Mouse (Mus musculus): ENCODE measurements around the gene Ttc23. TPM values are rescaled to one million over a fixed set of nuclear protein-coding genes. Genes with fewer than 3 reads are reported as not detected.
A peak's percentile ranks its signal among the peaks of the same experiment; 100 is the strongest.

Gene Ttc23
- polyA plus RNA-seq, 1 experiment from 2014 or later = 11.7 TPM

DNA sequence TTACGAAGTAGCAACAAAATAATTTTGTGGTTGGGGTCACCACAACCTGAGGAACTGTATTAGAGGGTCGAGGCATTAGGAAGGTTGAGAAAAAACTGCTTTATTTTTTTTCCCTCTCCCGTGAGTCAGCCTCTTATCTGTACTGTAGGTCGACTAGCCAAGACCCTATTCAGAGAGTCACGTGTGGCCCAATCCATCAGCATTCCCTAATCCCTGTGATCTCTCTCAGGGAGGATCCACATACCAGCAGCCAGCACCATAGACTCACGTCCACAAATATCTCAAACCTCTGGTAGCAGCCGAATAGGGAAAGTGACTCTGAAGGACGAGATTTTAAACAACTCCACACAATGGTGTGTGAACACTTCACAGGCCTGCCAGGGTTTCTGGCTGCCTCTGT lies 149.9 kb downstream of the Ttc23 start:
- Histone ChIP-seq H3K4me1 (replicated peaks) (no peaks in the 10 kb centered on the region), H3K9ac (no peak overlapping the region), H3K27me3 (0 out of 2 replicates have a peak, but pooled peaks cover 4% of the 10 kb centered on the region), H3K36me3 (no peaks in the 10 kb centered on the region), H3K9me3 (no peaks in the 10 kb centered on the region), H3K27ac (replicated peaks) (no peak overlapping the region), H3K4me3 (no peak overlapping the region), H3K4me2 (no peak overlapping the region)
- ATAC-seq (ENCODE audit: low read depth) = no peak
- 51% methylated on average over 8 of the region's 8 CpGs for WGBS

DNA sequence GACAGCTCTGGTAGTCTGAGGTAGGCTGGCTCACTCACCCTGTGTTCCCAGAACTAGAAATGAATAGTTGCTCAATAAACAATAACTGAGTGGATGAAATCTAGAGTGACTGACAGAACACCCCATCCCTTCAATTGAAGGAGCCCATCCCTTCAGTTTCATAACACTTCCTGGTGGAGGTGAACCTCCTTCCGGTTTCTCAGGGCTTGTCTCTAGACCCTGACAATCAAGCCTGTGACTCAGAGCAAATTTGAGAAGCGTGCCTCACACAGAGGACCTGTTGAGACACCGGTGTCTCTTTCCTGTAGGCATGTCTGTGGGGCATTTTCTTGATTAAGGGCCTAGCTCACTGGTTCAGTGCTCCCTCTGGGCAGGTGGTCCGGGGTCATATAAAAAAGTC lies 151.3 kb downstream of the Ttc23 start:
- Histone ChIP-seq H3K9me3 (no peaks in the 10 kb centered on the region), H3K4me1 (replicated peaks) (peaks cover 5% of the 10 kb centered on the region; the same call in 1 of the 2 replicates), H3K36me3 (no peaks in the 10 kb centered on the region), H3K27ac (replicated peaks) (no peak overlapping the region), H3K9ac (no peak overlapping the region), H3K27me3 (peaks cover 4% of the 10 kb centered on the region; the same call in 1 of the 2 replicates), H3K4me2 (no peak overlapping the region), H3K4me3 (no peak overlapping the region)
- no peak for ATAC-seq (ENCODE audit: low read depth)
- WGBS = 85% methylated on average over 4 of the region's 4 CpGs

DNA sequence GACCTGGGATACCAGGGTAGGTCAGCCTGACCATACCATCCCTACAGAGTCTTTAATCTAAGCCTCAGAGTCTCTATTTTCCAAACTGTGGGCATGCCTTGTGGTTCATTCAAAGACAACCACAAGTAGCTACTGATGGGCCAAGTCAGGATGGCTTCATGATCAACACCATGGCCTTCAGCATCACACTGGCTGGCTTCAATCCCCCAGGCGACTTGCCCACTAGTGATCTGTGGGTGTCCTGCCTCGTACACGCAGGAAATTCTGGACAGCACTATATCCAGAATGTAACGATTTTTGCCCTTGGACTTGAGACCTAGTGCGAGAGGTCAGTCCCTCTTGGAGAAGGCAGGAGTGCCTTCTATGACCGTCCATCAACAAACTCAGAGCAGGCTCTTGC lies 153.3 kb downstream of the Ttc23 start:
- Histone ChIP-seq H3K9ac (no peak overlapping the region), H3K27ac (replicated peaks) (no peak overlapping the region), H3K4me1 (replicated peaks) (peaks cover 11% of the 10 kb centered on the region; the same call in 1 of the 2 replicates), H3K36me3 (no peaks in the 10 kb centered on the region), H3K9me3 (no peaks in the 10 kb centered on the region), H3K4me3 (no peak overlapping the region), H3K4me2 (no peak overlapping the region), H3K27me3 (peaks cover 4% of the 10 kb centered on the region; the same call in 1 of the 2 replicates)
- no peak for ATAC-seq (ENCODE audit: low read depth)
- WGBS = 95% methylated on average over 6 of the region's 6 CpGs

DNA sequence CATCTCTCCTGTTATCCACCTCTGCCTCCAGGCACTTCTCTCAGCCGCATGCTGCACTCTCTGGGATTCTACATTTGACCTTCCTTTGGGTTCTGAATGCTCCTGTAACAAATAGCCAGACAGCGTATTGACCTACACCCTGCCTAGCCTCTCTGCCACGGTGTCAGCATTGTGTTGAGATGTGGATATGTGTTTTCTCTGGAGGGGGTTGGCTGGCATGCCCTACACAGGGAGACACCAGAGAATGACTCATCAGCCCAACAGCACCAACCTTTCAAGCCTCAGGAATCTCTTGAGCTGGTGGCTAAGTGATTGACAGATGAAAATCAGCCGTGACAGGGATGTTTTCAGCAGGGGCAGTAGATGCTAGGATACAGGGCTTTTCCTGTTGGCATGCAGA lies 153.8 kb downstream of the Ttc23 start:
- ATAC-seq (ENCODE audit: low read depth) = no peak
- no peaks in the 10 kb centered on the region for H3K9me3 ChIP-seq
- 75% methylated on average over 4 of the region's 4 CpGs for WGBS

DNA sequence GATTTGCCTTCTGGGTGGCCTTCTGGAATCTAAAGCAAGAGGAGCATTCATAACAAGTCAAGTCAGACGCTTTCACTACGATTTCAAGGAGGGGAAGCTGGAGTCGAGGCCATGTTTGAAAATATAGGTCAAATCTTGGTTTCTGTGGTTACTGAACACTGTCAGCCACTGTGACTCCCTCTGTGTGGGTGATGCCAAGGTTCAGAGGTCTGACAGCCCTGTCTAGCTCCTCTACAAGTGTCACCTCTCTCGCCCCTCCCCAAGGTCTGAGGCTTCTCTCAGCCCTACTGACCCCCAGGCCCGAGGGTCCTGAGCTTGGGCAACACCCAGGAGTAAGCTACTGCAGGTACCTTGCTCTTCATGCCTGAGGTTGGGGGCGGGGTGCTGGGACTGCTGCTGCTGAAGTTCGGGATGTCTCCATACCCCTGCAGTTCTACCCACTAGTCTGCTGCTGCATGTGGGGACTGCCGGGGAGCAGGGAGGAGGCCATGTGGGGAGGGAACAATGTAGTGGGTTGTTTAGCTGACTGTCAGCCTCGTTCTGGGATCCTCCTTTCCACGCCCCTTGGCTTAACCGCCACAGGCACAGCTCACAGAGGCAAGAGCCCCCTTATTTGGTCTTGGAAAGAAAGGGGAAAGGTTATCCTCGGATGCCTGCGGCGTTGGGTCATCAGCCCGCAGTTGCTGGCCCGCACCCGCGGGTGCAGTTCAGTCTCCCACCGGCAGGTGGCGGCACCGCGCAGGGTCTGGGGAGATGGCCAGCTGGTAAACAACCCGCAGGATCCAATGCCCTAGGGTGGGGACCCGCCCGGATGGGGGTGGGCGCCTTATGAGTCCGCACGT lies 156.0 kb downstream of the Ttc23 start:
- peak; percentile 87 for ATAC-seq (ENCODE audit: low read depth)
- WGBS = 16% methylated on average over 28 of the region's 28 CpGs

More for the DNA sequence above, 153.8 kb downstream of the Ttc23 start:
- Histone ChIP-seq H3K4me1 (replicated peaks) (peaks cover 11% of the 10 kb centered on the region; the same call in 1 of the 2 replicates), H3K36me3 (no peaks in the 10 kb centered on the region), H3K27ac (replicated peaks) (no peak overlapping the region), H3K27me3 (peaks cover 4% of the 10 kb centered on the region; the same call in 1 of the 2 replicates), H3K9ac (no peak overlapping the region), H3K4me2 (no peak overlapping the region), H3K4me3 (no peak overlapping the region)

DNA sequence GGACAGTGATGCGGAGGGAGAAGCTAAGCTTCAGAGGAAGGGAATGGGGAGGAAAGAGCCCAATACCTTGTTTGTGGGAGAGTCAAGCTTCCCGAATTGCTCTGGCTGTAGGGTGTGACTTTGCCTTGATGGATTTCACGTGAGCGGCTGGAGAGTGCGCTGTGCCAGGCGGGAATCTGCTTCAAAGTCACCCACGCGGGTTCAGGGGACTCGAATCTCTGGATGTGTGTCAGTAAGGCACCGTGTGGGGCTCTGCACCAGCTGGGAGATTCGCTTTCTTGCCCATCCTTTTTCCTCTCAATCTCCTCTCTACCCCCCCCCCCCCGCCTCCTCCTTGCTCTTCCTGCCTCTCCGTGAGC lies 156.6 kb downstream of the Ttc23 start:
- Histone ChIP-seq H3K36me3 (no peaks in the 10 kb centered on the region), H3K9me3 (no peaks in the 10 kb centered on the region), H3K4me2 (peak overlapping the region; percentile 64), H3K27ac (replicated peaks) (no peak overlapping the region), H3K9ac (peak overlapping the region; percentile 63), H3K27me3 (peaks cover 4% of the 10 kb centered on the region; the same call in 1 of the 2 replicates), H3K4me3 (peak overlapping the region; percentile 37), H3K4me1 (replicated peaks) (peaks cover 11% of the 10 kb centered on the region; the same call in 1 of the 2 replicates)
- WGBS = 17% methylated on average over 12 of the region's 13 CpGs
- peak; percentile 45; the same call in 1 of the 2 replicates for ATAC-seq (ENCODE audit: low read depth)

More for the DNA sequence above, 156.0 kb downstream of the Ttc23 start:
- H3K9ac ChIP-seq = peak overlapping the region; percentile 63
- peaks cover 11% of the 10 kb centered on the region; the same call in 1 of the 2 replicates for H3K4me1 ChIP-seq (replicated peaks)
- peaks cover 4% of the 10 kb centered on the region; the same call in 1 of the 2 replicates for H3K27me3 ChIP-seq
- no peaks in the 10 kb centered on the region for H3K36me3 ChIP-seq
- H3K4me3 ChIP-seq = peak overlapping the region; percentile 37
- H3K9me3 ChIP-seq = no peaks in the 10 kb centered on the region
- H3K27ac ChIP-seq (replicated peaks) = no peak overlapping the region
- peak overlapping the region; percentile 64 for H3K4me2 ChIP-seq

Small RNAs within 50 kb of the gene (microRNA-seq; reads per million reads assigned to microRNA genes)
- not detected for gene Gm23844

Other genes starting within 250 kb of the Ttc23 start
- gene Lrrc28, start 2.1 kb upstream of the Ttc23 start, polyA plus RNA-seq (2015; fragmentation: Nextera tagmentation; extraction: Ambion mirVana) = 30.6 and 35.3 TPM in 2 replicates
- gene Synm, start 112.3 kb downstream of the Ttc23 start, polyA plus RNA-seq (2015; fragmentation: Nextera tagmentation; extraction: Ambion mirVana) = 14.5 TPM in 2 replicates